Mouse (Mus musculus) T-helper 2 cell (primary cell): ENCODE results near the gene Wdr53.

Experiments used
- in situ Hi-C: fragments of 300-600 bp; cut with MboI, MseI; formaldehyde crosslinking; loops from one replicate; pipeline ENCODE4 v1.15.1; 2025; ENCODE audit warnings: high pct_unique_total_duplicates

Gene Wdr53

GRCm38 (mm10) chr16:32277308-32278256, 30.6 kb downstream of the Wdr53 start, which contains the start of gene Rnf168:
Gene Rnf168, plus strand, starts transcription at chr16:32277459.
- in situ Hi-C loops, result loop anchor here (5.0 kb wide), 1 partner anchor 50 kb away; no protein-coding TSS in a partner anchor

GRCm38 (mm10) chr16:32278396-32278795, 31.4 kb downstream of the Wdr53 start:
- in situ Hi-C loops, result loop anchor here (5.0 kb wide), 1 partner anchor 49 kb away; no protein-coding TSS in a partner anchor

GRCm38 (mm10) chr16:32280211-32280610, 33.2 kb downstream of the Wdr53 start:
- in situ Hi-C loops, result no loop called here

GRCm38 (mm10) chr16:32282608-32283007, 35.6 kb downstream of the Wdr53 start:
- in situ Hi-C loops, result no loop called here

DNA sequence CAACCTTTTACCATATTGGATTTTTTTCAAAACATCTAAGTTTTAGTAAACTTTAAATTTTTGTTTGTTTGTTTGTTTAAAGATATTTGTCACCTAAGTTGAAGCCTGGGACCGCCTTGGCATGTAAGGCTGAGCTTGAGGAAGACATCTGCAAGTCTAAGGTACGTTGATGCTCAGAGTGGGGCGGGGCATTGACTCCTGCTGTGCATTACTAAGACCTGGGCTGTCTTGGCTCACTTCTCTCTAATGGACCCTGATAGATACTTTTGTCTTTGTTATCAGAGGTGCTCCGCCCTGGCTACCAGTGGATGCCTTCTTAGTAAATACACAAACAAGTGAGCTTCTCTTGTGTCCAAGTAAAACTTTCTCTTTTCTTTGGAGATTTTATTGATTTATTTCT, 44.8 kb downstream of the Wdr53 start:
- in situ Hi-C loops, result loop anchor here (10.0 kb wide), 1 partner anchor 323 kb away; no protein-coding TSS in a partner anchor

GRCm38 (mm10) chr16:32299617-32300016, 52.6 kb downstream of the Wdr53 start:
- in situ Hi-C loops, result loop anchor here (10.0 kb wide), 1 partner anchor 315 kb away; no protein-coding TSS in a partner anchor

DNA sequence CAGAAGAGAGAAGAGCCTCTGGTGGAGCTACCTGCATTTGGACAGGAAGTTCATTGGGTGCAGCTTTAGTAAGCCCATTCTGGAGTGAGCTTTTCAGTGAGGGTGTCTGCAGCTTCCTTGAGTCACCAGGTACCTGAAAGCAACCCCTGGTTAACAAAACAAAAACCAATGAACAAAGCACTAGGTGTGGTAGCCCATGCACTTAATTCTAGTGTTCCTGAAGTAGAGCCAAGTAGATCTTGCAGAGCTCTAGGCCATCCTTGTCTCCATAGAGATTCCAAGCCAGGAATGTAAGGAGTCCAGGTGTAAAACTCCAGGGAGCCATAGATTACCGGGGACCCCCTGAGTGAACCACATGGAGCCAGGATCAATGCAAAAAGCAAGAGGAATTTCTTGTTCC, 56.0 kb downstream of the Wdr53 start:
- in situ Hi-C loops, result no loop called here

GRCm38 (mm10) chr16:32303886-32304285, 56.9 kb downstream of the Wdr53 start:
- in situ Hi-C loops, result no loop called here
